Mouse (Mus musculus) brain, adult 2 months (tissue): ENCODE results near the gene Klf6.

Experiments
- DNase-seq: peaks from one replicate; pipeline ENCODE4 v3.0.0; 2011; ENCODE audit warnings: low read depth, low spot score

The Klf6 gene

DNA sequence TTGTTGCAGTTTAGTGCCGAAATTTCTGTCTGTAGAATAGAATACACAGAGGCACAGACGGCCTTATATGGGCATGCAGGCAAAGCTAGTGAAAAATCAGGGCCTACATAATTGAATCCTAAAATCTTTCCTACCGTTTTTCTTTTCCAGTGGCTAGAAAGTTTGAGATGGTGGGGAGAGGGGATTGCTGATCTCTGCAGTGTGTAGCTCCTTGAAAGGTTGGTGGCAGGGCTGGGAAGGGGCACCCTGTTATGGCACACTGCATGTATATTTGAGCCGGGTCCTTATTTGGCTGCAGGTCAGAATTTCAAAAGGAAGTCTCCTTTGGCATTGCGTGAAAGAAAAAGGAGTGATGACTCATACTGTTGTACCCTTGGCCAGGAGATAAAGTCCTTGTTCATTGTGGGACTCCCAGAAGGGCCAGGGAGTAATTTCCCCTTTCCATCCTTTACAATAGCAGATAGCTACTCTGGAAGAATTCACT, 2.2 kb downstream of the Klf6 start:
- DNase-seq: peak; percentile 61

DNA sequence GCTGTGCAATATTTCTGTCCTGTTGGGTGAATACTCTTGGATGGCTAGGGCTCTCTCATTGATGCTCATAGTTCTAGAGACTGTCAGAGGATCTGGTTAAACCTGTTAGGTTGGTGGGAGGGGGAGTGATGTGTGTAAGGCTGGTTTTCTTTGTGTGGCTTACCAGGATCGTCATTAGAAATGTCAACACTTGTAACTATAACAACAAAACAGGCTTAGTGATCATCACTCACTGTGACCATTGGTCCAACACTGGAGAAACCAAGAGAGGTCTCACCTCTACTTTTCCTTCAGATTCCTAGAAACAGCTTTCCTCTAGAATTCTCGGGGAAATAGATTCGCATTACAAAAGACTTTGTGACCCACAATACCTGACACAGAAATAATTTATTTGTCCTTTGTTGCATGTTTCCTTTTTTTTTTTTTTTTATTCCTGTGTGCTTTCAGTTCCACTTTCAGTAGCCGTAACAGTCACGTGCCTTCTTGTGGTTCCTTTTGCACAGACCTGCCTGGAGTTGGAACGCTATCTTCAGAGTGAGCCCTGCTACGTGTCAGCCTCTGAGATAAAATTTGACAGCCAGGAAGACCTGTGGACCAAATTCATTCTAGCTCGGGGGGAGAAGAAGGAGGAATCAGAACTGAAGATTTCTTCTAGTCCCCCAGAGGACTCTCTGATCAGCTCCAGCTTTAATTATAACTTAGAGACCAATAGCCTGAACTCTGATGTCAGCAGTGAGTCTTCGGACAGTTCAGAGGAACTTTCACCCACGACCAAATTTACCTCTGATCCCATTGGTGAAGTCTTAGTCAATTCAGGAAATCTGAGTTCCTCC, 3.2 kb downstream of the Klf6 start:
- peak; percentile 54 for DNase-seq

DNA sequence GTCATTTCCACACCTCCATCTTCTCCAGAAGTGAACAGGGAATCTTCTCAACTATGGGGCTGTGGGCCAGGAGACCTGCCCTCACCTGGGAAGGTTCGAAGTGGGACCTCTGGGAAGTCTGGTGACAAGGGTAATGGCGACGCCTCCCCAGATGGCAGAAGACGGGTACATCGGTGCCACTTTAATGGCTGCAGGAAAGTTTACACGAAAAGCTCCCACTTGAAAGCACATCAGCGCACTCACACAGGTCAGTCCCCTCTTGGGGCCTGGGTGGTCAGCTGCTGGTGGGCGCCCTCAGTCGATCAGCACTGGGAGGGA, 3.8 kb downstream of the Klf6 start:
- DNase-seq: no peak

DNA sequence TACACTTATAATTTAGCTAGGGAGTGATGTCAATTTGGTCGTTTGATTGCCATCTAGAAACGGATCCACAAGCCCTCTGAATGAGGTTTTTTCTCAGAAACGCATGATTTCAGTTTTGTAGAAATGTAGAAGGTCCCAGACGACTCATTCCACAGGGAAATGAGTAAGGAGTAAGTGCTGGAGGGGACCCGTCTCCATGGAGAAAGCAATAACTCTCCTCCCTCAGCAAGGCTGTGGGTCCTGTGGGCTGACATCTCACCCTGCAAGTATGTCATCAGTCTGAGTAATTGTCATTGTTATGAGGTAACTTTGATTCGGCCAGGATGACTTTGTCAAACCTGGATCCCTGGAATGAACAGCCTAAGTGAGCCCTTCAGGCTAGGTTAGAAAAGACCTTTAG, 4.8 kb downstream of the Klf6 start:
- peak; percentile 26 for DNase-seq

DNA sequence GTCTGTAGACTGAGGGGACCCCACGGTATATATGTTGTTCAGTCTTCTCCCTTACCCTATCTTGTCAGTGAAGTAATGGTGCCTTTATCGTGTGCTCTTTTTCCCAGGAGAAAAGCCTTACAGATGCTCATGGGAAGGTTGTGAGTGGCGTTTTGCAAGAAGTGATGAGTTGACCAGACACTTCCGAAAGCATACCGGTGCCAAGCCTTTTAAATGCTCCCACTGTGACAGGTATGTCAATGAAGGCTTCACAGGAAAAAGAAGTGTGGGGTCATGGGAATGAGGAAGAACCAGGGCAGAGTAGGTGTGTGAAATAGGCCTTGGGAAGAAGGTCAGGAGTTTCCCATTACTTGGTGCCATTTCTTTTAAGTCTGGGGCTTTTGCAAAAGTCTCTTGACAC, 5.2 kb downstream of the Klf6 start:
- DNase-seq: no peak

DNA sequence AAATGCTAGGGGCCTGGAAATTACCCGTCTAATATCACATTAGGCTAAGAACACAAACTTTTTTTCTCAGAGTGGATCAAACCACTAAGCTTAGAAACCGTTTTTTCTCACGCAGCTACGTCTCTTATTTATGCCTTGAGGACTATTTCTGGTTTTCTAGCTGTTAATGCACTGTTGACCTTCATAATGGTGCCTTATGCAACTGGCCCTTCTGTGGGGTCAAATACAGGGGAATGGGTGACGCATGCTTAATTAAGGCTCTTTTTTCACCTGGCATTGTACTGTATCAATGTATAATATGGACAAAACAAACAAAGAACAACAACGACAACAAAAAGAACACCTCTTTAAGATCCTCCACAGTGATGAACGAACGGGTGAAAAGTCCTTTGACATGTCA, 7.1 kb downstream of the Klf6 start:
- DNase-seq: no peak

DNA sequence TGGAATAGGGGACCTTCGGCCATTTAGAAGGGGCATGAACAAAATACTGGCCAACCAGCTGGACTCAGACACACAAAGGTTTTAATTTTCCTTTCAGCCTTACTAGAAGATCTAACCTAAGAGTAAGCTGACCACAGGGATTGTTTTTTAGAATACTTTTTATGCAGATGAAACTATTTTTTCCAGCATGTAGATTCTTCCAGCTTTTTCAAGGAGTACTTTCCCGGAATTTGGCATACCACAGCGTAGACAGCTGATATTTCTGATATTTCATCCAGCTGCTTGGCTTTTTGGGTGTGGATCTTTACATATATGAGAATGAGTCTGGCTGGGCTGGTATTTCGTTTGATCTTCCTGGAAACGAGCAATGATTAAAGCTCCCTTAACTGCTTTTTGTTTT, 8.2 kb downstream of the Klf6 start:
- DNase-seq: peak; percentile 13

DNA sequence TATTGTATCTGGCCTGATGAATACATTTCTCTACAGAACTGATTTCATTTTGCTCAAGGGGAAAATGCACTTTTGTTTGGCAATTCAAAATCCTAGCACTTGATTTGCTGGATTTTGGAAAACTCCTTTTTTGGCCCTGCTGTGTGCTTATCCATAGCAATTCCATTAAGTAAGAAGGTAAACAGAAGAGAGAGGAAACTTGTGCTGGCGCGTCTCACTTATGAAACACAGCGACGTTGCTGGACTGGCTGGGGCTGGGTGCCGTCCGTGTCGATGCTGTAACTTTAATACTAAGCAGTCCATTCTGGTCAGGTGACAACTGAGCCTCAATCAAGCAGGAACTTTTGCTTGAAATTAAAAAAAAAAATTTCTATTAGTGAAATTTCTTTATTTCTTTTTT, 8.6 kb downstream of the Klf6 start:
- peak; percentile 34 for DNase-seq

DNA sequence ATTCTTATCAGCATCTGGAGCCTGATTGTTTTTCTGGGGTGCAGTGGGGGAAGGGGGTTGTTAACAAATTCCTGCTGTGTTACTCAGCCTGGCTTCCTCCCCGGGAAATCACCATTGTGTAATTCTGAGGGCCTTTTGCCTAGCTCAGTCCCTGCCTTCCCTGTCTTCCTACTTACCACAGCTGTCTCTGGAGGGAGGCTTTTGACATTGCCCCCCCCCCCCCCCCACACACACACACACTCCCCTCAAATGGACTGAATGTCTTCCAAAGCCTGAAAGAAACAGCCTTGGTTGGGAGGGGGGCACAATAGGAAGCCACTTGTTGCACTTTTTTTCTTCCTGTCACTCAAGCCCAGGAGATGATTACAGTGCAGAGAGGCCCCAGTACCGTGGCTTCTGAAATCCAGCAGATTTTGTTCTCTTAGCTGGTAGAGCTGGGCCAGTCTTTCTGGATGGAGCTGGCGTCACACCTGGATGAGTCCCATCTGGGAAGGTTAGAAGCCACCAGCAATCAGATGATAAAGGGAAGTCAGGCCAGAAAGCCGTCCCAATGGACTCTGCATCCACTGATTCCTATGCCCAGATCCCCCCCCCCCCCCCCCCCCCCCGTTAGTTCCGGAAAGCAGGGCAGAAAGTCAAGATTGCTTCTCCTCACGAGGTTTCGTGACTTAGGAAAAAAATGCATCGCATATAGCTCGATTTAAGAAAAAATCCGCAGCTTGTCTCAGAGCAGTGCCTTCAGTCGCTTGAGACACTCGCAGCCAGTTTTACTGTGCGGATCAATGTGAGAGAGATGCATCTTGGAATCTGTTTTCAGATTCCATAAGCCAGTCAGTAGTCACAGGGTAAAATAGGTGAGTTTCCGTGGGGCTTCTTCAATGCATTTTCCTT, 9.3 kb downstream of the Klf6 start:
- peak; percentile 69 for DNase-seq

DNA sequence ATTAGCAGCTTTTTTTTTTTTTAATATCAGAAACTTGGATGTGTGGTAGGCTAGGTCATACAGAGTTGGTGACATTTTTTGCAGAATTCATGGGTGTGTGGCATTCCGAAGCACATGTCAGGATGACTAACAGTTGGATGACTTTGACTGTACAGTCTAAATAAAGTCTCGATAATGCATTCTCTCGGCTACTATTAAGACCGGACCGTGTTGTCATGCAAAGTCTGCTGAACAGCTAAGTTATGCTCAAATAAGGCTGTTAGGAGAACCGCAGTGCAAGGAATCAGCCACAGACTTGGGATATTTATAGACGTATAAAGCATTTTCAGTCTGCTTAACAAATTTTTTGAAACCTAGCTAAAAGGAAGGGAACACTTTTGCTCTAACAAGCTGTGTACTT, 10.1 kb downstream of the Klf6 start:
- peak; percentile 58 for DNase-seq

DNA sequence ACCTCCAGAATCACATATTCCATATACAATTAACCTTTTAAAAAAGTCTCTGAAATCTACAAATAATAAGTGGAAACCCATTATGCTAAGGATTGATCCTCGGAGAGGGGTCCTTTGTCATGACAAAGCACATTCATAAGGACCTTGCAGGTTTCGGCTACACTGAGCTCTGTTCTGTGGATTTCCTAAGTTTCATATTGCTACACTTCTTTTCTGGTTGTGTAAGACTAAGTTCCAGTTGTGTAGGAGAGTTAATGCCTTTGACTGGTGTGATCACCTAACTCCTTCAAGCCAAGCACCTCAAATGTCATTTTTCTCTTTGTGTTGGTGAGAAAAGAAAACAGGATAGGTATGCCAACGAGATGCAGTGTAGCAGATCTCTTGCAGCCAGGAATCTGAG, 12.4 kb downstream of the Klf6 start:
- DNase-seq: no peak

DNA sequence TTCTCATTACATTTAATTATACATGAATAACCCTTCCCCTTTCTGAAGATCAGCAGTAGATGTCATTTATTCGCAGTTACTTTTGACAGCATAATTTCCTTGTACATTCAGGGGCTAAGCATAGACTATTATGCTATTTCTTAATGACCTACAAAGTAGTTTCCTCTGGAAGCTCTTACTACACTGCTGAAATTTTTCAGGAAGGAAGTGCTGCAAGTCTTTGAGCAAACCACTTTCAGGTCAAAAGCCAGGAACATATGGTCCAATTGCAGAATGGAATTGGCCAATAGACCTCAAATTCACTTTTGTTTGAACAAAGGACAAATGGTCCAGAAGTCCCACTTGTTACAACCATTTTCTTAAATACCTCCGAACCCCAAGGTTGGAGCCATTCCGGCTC, 14.2 kb downstream of the Klf6 start:
- DNase-seq: no peak

DNA sequence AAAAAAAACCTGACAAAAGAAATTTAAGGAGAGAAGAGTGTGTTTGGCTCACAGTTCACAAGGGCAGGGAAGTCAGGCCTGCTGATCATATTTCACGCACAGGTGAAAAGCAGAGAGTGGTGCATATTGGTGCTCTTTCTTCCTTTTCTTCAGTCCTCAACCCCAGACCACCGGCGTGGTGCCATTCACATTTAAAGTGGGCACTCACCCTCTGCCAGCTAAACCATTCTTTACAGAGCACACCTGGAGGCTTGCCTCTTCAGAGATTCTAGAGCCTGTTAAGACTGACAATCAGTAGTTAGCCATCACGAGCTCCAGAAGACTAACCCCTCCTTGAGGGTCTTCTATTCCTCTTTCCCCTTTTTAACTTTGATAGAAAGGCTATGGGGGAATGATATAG, 17.5 kb downstream of the Klf6 start:
- no peak for DNase-seq

DNA sequence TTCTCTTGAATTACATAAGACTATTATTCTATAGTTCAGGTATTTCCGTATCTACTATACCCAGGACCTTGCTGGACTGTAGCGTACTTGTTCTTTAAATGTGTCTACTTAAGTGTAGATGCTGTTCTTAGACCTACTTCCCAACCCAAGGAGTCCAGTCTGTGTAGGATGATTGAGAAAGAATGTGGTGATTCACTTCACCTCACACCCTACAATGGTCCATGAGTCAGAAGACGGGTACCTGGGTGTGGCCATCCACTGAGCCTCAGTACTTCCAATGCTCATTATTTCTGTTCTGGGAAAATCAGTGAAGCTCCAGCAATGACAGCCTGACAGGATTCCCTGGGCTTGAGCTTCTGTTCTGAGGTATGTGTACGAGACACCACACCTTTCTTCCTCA, 25.5 kb downstream of the Klf6 start:
- no peak for DNase-seq

DNA sequence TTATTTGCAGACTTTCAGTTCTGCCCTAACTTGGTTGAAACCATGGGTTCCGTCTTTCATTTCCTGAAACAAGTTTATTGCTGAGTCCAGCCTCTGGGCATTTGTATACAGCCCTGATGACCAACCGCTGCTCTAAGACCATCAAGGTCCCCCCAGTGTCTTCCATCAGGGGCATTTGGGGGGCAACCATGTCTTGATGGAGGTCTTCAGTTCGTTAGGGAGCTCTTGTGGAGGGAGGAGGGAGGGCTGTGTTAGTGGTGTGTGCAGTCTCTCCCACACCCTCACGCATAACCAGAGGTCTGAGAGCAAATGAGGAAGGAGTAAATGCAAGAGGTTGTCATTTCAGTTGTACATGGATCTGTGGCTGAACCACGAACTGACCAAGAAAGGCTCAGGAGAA, 26.9 kb downstream of the Klf6 start:
- DNase-seq: no peak

DNA sequence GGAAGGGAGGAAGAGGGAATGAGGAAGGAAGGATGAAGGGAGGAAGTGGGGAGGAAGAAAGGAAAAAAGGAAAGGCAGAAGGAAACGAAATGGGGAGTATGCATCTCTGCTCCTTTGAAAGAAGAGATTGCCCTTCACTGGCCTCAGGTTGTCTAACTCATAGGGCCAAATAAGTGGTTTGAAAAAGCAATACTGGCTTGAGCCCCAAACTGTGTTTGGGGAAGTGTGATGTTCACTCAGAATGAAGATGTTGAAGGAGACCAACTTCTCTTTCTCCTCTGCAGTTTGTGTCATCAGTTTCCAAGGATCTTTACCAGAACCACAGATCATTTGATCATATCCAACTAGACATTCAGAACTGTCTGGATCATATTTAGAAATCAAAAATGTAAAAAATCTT, 27.4 kb downstream of the Klf6 start:
- no peak for DNase-seq

DNA sequence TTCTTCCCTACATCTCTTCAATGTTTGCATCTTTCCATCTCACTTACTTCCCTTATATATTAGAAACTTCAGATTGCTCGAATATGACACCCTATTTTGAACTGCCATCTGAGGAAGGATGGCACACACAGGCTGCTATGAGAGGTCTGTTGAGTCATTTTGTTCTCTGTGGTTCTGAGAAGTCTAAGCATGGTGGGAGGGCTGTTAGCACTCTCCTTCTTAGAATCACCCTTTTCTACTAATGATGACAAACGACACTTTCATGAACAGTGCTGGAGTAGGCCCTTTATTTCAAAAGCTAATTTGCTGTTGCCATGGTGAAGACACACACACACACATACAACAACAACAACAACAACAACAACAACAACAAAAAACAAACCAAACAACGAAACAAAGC, 28.8 kb downstream of the Klf6 start:
- no peak for DNase-seq

DNA sequence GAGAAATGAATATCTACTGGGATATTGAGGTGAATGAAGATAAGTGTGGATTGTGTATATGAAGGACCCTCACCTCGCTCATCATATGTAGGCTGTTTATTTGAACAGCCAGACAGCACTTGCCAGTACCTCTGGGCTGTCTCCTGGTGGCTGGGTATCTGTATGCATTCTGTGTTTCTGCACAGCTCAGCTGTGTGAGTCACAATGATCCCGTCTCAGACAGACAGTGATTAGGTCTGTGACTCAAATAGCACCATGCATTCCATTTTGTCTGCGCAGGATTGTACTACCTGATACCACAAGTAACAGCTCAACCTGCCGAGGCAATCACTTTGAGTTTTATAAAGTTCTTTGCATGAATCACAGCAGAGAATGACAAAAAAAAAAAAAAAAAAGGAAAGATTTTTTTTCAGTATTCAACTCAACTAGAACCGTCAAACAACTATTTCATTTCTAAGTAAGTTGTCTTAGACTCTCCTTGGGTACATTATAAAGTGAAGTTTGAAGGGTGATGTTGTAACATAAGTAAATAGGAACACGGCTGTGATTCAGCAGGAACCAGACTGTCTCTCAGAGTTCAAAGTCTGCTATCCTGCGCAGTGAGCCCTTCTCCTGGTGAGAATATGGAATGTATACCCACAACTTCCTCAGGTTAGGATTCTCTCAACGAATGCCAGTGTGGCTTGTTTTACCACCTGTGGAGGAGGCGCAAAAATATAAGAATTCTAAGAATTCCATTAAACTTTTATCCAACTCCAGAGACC, 31.6 kb downstream of the Klf6 start:
- peak; percentile 71 for DNase-seq

DNA sequence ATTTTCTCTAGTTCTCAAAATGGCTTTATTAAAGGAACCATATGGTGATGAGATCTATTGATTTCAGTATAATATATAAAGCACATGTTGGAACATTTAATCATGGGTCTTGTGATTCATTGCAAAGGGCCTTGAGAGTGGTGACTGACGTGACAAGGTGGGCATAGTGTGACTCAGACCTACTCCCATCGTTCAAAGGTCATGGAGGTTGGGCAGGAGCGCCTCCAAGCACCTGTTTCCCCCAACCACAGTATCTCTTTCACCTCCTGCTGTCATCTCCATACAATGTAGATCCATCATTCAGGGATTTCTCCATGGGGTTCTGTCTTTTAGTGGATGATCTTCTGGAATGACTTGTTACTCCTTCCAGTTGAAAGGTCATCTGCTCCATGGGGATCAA, 33.6 kb downstream of the Klf6 start:
- no peak for DNase-seq

DNA sequence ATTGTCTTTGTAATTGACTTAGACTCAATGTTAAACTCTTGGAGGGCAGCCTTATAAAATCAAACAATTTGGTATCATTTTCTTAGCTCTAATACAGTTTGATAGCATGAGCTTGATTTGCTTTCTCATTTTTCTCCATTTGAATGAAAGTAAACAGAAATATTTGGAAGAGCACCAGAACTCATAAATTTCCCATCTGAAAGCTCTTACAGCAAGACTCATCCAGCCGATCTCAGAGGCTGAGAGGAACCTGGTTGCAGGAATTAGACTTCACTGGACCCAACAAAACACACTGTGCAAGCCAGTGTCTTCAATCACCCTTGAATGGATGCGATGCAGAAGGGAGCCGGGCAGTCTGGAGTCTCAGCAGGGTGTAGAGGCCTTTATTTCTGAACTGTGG, 34.6 kb downstream of the Klf6 start:
- DNase-seq: no peak

DNA sequence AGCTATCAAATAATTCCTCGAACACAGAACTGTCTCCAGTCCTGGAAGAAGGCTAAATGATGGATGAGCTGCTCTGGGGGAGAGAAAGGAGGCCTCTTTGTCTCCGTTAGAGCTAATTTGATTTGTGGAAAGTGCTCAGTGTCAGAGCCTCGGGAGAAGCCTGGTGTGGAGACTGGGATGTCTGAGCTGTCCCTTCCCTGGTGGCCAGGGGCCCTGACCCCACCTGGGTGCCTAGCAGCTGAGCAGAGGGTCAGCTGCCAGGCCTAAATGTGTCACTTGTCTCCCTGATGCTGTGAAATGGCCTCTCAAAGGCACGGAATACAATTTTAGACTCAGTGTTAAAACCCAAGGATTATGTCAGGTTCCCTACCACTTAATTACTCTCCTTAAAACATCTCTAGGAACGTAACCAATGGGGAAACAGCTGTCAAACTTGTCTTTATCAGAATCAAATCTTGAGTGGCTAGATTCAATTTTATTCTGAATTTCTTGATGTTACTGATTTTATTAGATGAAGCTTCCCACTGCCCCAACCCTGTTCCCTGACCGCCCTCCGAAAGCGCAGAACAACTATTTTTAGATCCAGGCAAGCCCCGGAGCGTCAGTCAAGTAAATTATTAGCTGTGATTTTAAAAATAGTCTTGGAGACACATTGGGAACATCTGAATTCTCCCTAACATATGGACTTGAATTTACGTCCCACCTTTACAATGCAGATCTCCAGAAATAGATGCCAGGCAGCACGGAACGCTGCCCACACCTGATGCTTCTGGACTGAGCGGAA, 36.1 kb downstream of the Klf6 start:
- DNase-seq: peak; percentile 44
